Mouse (Mus musculus): ENCODE measurements around the gene Glis3.

GRCm38 (mm10) chr19:28266850-28267249 lies 413.0 kb downstream of the Glis3 start:
- TF ChIP-seq EP300 (IDR thresholded peaks at IDR 0.05) (no peak), CTCF (IDR thresholded peaks at IDR 0.05) (no peak)
